ENCODE assay signal across 8 mouse cellular contexts in the genomic region with DNA sequence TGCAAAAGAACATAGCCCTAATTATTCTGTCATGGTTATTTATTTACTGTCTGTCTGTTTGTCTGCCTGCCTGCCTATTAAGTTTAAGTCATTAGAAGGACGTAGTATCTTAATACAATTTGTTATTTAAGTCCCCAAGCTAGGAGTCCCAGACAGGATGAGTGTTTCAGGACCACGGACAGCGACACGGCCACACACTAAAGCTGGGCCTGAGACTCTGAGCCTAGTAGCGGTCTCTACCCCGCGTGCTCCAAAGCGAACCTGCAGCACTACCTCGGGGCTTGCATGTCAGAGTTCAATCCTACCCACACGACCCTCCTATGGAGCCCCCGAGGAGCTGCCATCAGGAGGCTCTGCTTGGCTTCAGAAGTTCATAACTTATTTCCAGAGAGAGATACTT. TPM values are rescaled to one million over a fixed set of nuclear protein-coding genes. Genes with fewer than 3 reads are reported as not detected.
DNase-seq lines count a peak whose midpoint lies in the region; ATAC-seq and TF ChIP-seq lines count a peak whose summit lies in the region.

No protein-coding gene starts in this region.

- no peak overlapping the region for H3K27ac ChIP-seq in kidney, embryonic 16.5 days (ENCODE audit: low read length)
- no peak overlapping the region for H3K27ac ChIP-seq in intestine, postnatal 0 days (ENCODE audit: low read depth, low read length)

- no peaks in the 10 kb centered on the region for H3K36me3 ChIP-seq in kidney, embryonic 16.5 days (ENCODE audit: insufficient read depth, low read length)
- H3K36me3 ChIP-seq in splenic B cell, adult 2 months (ENCODE audit: control insufficient read depth, insufficient read depth, low read length, poor library complexity, severe bottlenecking) = no peaks in the 10 kb centered on the region
- H3K36me3 ChIP-seq in intestine, postnatal 0 days (ENCODE audit: control insufficient read depth, insufficient read depth) = no peaks in the 10 kb centered on the region

- WGBS in kidney, embryonic 16.5 days = 3% methylated on average over 11 of the region's 11 CpGs
- WGBS in intestine, postnatal 0 days = 1% methylated on average over 11 of the region's 11 CpGs

- H3K4me3 ChIP-seq in kidney, embryonic 16.5 days (ENCODE audit: low read length) = no peak overlapping the region
- no peak overlapping the region for H3K4me3 ChIP-seq in intestine, postnatal 0 days (ENCODE audit: low read depth, low read length)

- peak; percentile 21 for DNase-seq in 3134 (ENCODE audit: extremely low read depth, insufficient read length, low spot score)
- peak; percentile 61 for DNase-seq in A20 (ENCODE audit: low read depth, low spot score)
- peak; percentile 85 for DNase-seq in lung, postnatal 10 days
- DNase-seq in splenic B cell, adult 2 months (ENCODE audit: low read depth, low spot score) = peak; percentile 78
- no peak for DNase-seq in left cerebral cortex, adult 8-10 months (ENCODE audit: low spot score in 2 of 2)

- H3K27me3 ChIP-seq in kidney, embryonic 16.5 days (ENCODE audit: insufficient read depth, low read length) = peaks cover 23% of the 10 kb centered on the region
- no peaks in the 10 kb centered on the region for H3K27me3 ChIP-seq in splenic B cell, adult 2 months (ENCODE audit: control insufficient read depth, insufficient read depth, low read length, poor library complexity, severe bottlenecking)
- H3K27me3 ChIP-seq in intestine, postnatal 0 days (replicated peaks; ENCODE audit: control insufficient read depth, insufficient read depth, low read length) = peaks cover 26% of the 10 kb centered on the region

- no peaks in the 10 kb centered on the region for H3K9me3 ChIP-seq in kidney, embryonic 16.5 days (ENCODE audit: low read length)
- H3K9me3 ChIP-seq in intestine, postnatal 0 days (ENCODE audit: control insufficient read depth) = no peaks in the 10 kb centered on the region

- H3K9ac ChIP-seq in kidney, embryonic 16.5 days (replicated peaks; ENCODE audit: low read length) = no peak overlapping the region
- H3K9ac ChIP-seq in intestine, postnatal 0 days (ENCODE audit: low read depth, low read length) = no peak overlapping the region

- peak; percentile 76 for ATAC-seq in common myeloid progenitor, adult 5-6 weeks (replicated peaks; ENCODE audit: low read depth, poor library complexity, severe bottlenecking)
- peak; percentile 42; the same call in 1 of the 2 replicates for ATAC-seq in kidney, embryonic 16.5 days (ENCODE audit: low FRiP score, low TSS enrichment)
- ATAC-seq in intestine, postnatal 0 days = no peak

- H3K4me2 ChIP-seq in kidney, embryonic 16.5 days (replicated peaks; ENCODE audit: low read depth, low read length) = no peak overlapping the region
- no peak overlapping the region for H3K4me2 ChIP-seq in intestine, postnatal 0 days (replicated peaks; ENCODE audit: low read depth)

- H3K4me1 ChIP-seq in kidney, embryonic 16.5 days (ENCODE audit: insufficient read depth, low read length) = peaks cover 4% of the 10 kb centered on the region
- no peaks in the 10 kb centered on the region for H3K4me1 ChIP-seq in intestine, postnatal 0 days (replicated peaks; ENCODE audit: control insufficient read depth, insufficient read depth, low read length)

- TF ChIP-seq CTCF in intestine, postnatal 0 days (IDR thresholded peaks at IDR 0.05; ENCODE audit: low read depth) = no peak

RNA-seq across cellular contexts. Expression of a gene that starts 4.2 kb away (rescaled TPM):
- not detected in 2 replicates for total RNA-seq in common myeloid progenitor, adult 5-6 weeks (2017)
- 5.4 and 13.7 TPM in 2 replicates for polyA plus RNA-seq in kidney, embryonic 16.5 days (2015; fragmentation: Nextera tagmentation; extraction: Ambion mirVana)
- total RNA-seq in left cerebral cortex, adult 8-10 months (2022) = 100 to 1,000 TPM; 151 to 178 (median 173) TPM
- 41.5 and 43.2 TPM in 2 replicates for polyA plus RNA-seq in intestine, postnatal 0 days (2015; fragmentation: Nextera tagmentation; extraction: Ambion mirVana)

Comparison
In these comparisons a context has a peak if more than half of its experiments do, and no peak if none do; other contexts are left out.
1. DNase-seq: peak in 3134 (single experiment), A20 (single experiment), lung, postnatal 10 days (single experiment) and splenic B cell, adult 2 months (single experiment); none in left cerebral cortex, adult 8-10 months (0 of 2).
2. RNA of a gene that starts 4.2 kb away (total RNA-seq): 151 to 178 TPM in left cerebral cortex, adult 8-10 months; not detected in common myeloid progenitor, adult 5-6 weeks; every median in the first group is over 100 times any median in the second.